Mouse (Mus musculus) cortical plate, adult 2 months (tissue): ENCODE results near the gene Calu.

Source experiments
- CTCF ChIP-seq: fragments of 200-500 bp; IDR thresholded peaks from 2 replicates; pipeline ENCODE4 v1.5.1; 2011; ENCODE audit warnings: mild to moderate bottlenecking, control low read depth, low read length; ENCODE audit not compliant: insufficient read depth; ENCODE audit errors: extremely low read depth
- POLR2A ChIP-seq: fragments of 200-500 bp; IDR thresholded peaks from 2 replicates; pipeline ENCODE4 v1.6.1; 2011; ENCODE audit warnings: mild to moderate bottlenecking, low read length, control low read depth; ENCODE audit not compliant: insufficient read depth; ENCODE audit errors: extremely low read depth

GRCm38 (mm10) chr6:29389425-29389824 lies 41.6 kb downstream of the Calu start:
- TF ChIP-seq CTCF, result no peak
- no peak for TF ChIP-seq POLR2A
